Mouse (Mus musculus) limb, embryonic 15.5 days (tissue): ENCODE measurements around the gene Hist1h2bl. TPM values are rescaled to one million over a fixed set of nuclear protein-coding genes. Genes with fewer than 3 reads are reported as not detected.
"Not testable (repeated sequence)": the region's sequence is repeated elsewhere in the genome, so short reads cannot be mapped to it uniquely, and the experiment has no call there.

Experiments
- ATAC-seq: fragments of 200-750 bp; cut with Nextera tagmentation; 2 replicates; pipeline ENCODE4 v1.8.0; 2017; ENCODE audit warnings: low read depth, moderate TSS enrichment; ENCODE audit not compliant: insufficient number of reproducible peaks, low FRiP score, low TSS enrichment
- H3K27ac ChIP-seq: fragments of 300-500 bp; sonication (generic); 2 replicates; pipeline ENCODE4 v1.5.1; 2015; ENCODE audit warnings: moderate library complexity, mild to moderate bottlenecking, inconsistent platforms
- H3K27me3 ChIP-seq: fragments of 300-500 bp; sonication (generic); 2 replicates; pipeline ENCODE4 v1.6.1; 2015; ENCODE audit warnings: inconsistent platforms
- H3K36me3 ChIP-seq: fragments of 300-500 bp; sonication (generic); 2 replicates; pipeline ENCODE4 v1.6.1; 2015; ENCODE audit warnings: inconsistent platforms
- H3K4me1 ChIP-seq: fragments of 300-500 bp; sonication (generic); 2 replicates; pipeline ENCODE4 v1.6.1; 2015; ENCODE audit warnings: inconsistent platforms
- H3K4me2 ChIP-seq: fragments of 300-500 bp; sonication (generic); 2 replicates; pipeline ENCODE4 v1.6.1; 2015; ENCODE audit warnings: mild to moderate bottlenecking, inconsistent platforms
- H3K4me3 ChIP-seq: fragments of 300-500 bp; sonication (generic); 2 replicates; pipeline ENCODE4 v1.5.1; 2015; ENCODE audit warnings: mild to moderate bottlenecking, inconsistent platforms
- H3K9ac ChIP-seq: fragments of 300-500 bp; sonication (generic); 2 replicates; pipeline ENCODE4 v1.6.1; 2015; ENCODE audit warnings: inconsistent platforms
- H3K9me3 ChIP-seq: fragments of 300-500 bp; sonication (generic); 2 replicates; pipeline ENCODE4 v1.6.1; 2016; ENCODE audit warnings: inconsistent platforms
- WGBS: fragments of 180-500 bp; shearing (Covaris S2); methylation state at CpG from one replicate; pipeline ENCODE4 v1.1.7; 2015; 5-methylcytosine and 5-hydroxymethylcytosine counted together
- polyA plus RNA-seq: library from polyadenylated mRNA; unstranded; fragments of >200 nt; fragmentation: Nextera tagmentation; extraction: Ambion mirVana; gene quantifications from 2 replicates; pipeline ENCODE4 v1.2.1, GENCODE M21; 2015

Hist1h2bl gene
- 0.96 and 1.2 TPM in 2 replicates for polyA plus RNA-seq

- Histone ChIP-seq H3K4me3 (peak within 1 kb of the TSS; percentile 44), H3K4me1 (peaks cover 25% of the 10 kb centered on the region), H3K27ac (peak within 1 kb of the TSS; percentile 91), H3K4me2 (peak within 1 kb of the TSS; percentile 69), H3K9ac (peak within 1 kb of the TSS; percentile 47)
- not testable (repeated sequence) for H3K9me3 ChIP-seq, H3K27me3 ChIP-seq, H3K36me3 ChIP-seq
- peak; percentile 94 for ATAC-seq
- WGBS, result under 1% methylated on average over 38 of the region's 50 CpGs
These were observed at the start of gene Hist1h2bl, which contains the start of gene Hist1h2ai for GRCm38 (mm10) chr13:21715864-21716539. Gene Hist1h2bl (minus strand): TSS chr13:21716143. Gene Hist1h2ai (plus strand): TSS chr13:21716422.

GRCm38 (mm10) chr13:21755707-21756106 lies 39.8 kb upstream of the Hist1h2bl start:
- no peak overlapping the region for H3K4me3 ChIP-seq
- peaks cover 13% of the 10 kb centered on the region for H3K4me1 ChIP-seq
- no peak overlapping the region for H3K4me2 ChIP-seq
- 67% methylated on average over 1 of the region's 1 CpGs for WGBS
- H3K9me3 ChIP-seq, result no peaks in the 10 kb centered on the region
- no peaks in the 10 kb centered on the region for H3K27me3 ChIP-seq
- H3K27ac ChIP-seq, result no peak overlapping the region
- no peak overlapping the region for H3K9ac ChIP-seq
- ATAC-seq, result no peak
- H3K36me3 ChIP-seq, result no peaks in the 10 kb centered on the region

- not testable (repeated sequence) for H3K9me3 ChIP-seq, ATAC-seq, H3K27me3 ChIP-seq, H3K36me3 ChIP-seq
- Histone ChIP-seq H3K4me3 (peak overlapping the region; percentile 45), H3K4me1 (peaks cover 15% of the 10 kb centered on the region), H3K27ac (peak overlapping the region; percentile 93), H3K4me2 (peak overlapping the region; percentile 63), H3K9ac (peak overlapping the region; percentile 23; the same call in 1 of the 2 replicates)
- 0% methylated on average over 19 of the region's 26 CpGs for WGBS
These were observed 38.5 kb upstream of the Hist1h2bl start for GRCm38 (mm10) chr13:21754294-21755001.

GRCm38 (mm10) chr13:21753524-21754285 lies 37.8 kb upstream of the Hist1h2bl start, which contains the start of the genes Hist1h2ak and Hist1h2bn:
Gene Hist1h2ak (minus strand): TSS chr13:21753827.
Gene Hist1h2bn (plus strand): TSS chr13:21754123.
- H3K4me1 ChIP-seq, result peaks cover 21% of the 10 kb centered on the region
- 0% methylated on average over 48 of the region's 50 CpGs for WGBS
- H3K4me3 ChIP-seq, result peak within 1 kb of the TSS; percentile 45
- H3K4me2 ChIP-seq, result peak within 1 kb of the TSS; percentile 63
- peak within 1 kb of the TSS; percentile 26; the same call in 1 of the 2 replicates for H3K9ac ChIP-seq
- H3K9me3 ChIP-seq, H3K27me3 ChIP-seq, H3K36me3 ChIP-seq: not testable (repeated sequence)
- peak within 1 kb of the TSS; percentile 93 for H3K27ac ChIP-seq
- ATAC-seq, result peak; percentile 93

GRCm38 (mm10) chr13:21753051-21753523 lies 37.1 kb upstream of the Hist1h2bl start:
- no peaks in the 10 kb centered on the region for H3K9me3 ChIP-seq
- H3K4me3 ChIP-seq, result peak overlapping the region; percentile 45
- peaks cover 23% of the 10 kb centered on the region for H3K4me1 ChIP-seq
- H3K4me2 ChIP-seq, result peak overlapping the region; percentile 63
- ATAC-seq, result peak; percentile 1; the same call in 1 of the 2 replicates
- H3K36me3 ChIP-seq, result no peaks in the 10 kb centered on the region
- peak overlapping the region; percentile 93 for H3K27ac ChIP-seq
- H3K27me3 ChIP-seq, result no peaks in the 10 kb centered on the region
- WGBS, result 1% methylated on average over 10 of the region's 10 CpGs
- peak overlapping the region; percentile 26; the same call in 1 of the 2 replicates for H3K9ac ChIP-seq

GRCm38 (mm10) chr13:21752356-21752755 lies 36.4 kb upstream of the Hist1h2bl start:
- Histone ChIP-seq H3K27me3 (no peaks in the 10 kb centered on the region), H3K27ac (peak overlapping the region; percentile 67), H3K4me2 (no peak overlapping the region), H3K9me3 (no peaks in the 10 kb centered on the region), H3K4me3 (no peak overlapping the region), H3K9ac (no peak overlapping the region), H3K4me1 (peaks cover 23% of the 10 kb centered on the region), H3K36me3 (no peaks in the 10 kb centered on the region)
- 33% methylated on average over 3 of the region's 3 CpGs for WGBS
- ATAC-seq, result no peak

- WGBS, result 73% methylated on average over 3 of the region's 3 CpGs
- ATAC-seq, result no peak
- Histone ChIP-seq H3K27me3 (no peaks in the 10 kb centered on the region), H3K4me1 (peaks cover 23% of the 10 kb centered on the region), H3K27ac (peak overlapping the region; percentile 67), H3K4me2 (no peak overlapping the region), H3K9ac (no peak overlapping the region), H3K9me3 (no peaks in the 10 kb centered on the region), H3K4me3 (no peak overlapping the region), H3K36me3 (no peaks in the 10 kb centered on the region)
These were observed 35.9 kb upstream of the Hist1h2bl start for GRCm38 (mm10) chr13:21751827-21752226.

GRCm38 (mm10) chr13:21751417-21751816 lies 35.5 kb upstream of the Hist1h2bl start:
- Histone ChIP-seq H3K4me1 (peaks cover 23% of the 10 kb centered on the region), H3K27me3 (no peaks in the 10 kb centered on the region), H3K4me2 (no peak overlapping the region), H3K36me3 (no peaks in the 10 kb centered on the region), H3K9ac (no peak overlapping the region), H3K27ac (no peak overlapping the region), H3K4me3 (no peak overlapping the region), H3K9me3 (no peaks in the 10 kb centered on the region)
- no peak for ATAC-seq

- not testable (repeated sequence) for H3K27me3 ChIP-seq, H3K36me3 ChIP-seq, H3K9me3 ChIP-seq
- Histone ChIP-seq H3K4me1 (peaks cover 23% of the 10 kb centered on the region), H3K4me2 (peak within 1 kb of the TSS; percentile 53), H3K9ac (peak within 1 kb of the TSS; percentile 23), H3K27ac (peak within 1 kb of the TSS; percentile 94), H3K4me3 (peak within 1 kb of the TSS; percentile 47)
- WGBS, result under 1% methylated on average over 45 of the region's 56 CpGs
- ATAC-seq, result peak; percentile 81
These were observed 34.4 kb upstream of the Hist1h2bl start, which contains the start of gene Hist1h4k for GRCm38 (mm10) chr13:21750159-21751017. Gene Hist1h4k (minus strand): TSS chr13:21750505.

GRCm38 (mm10) chr13:21749387-21750158 lies 33.6 kb upstream of the Hist1h2bl start:
- Histone ChIP-seq H3K4me1 (peaks cover 20% of the 10 kb centered on the region), H3K4me2 (peak overlapping the region; percentile 53), H3K27ac (peak overlapping the region; percentile 94), H3K4me3 (peak overlapping the region; percentile 47), H3K9me3 (no peaks in the 10 kb centered on the region), H3K36me3 (no peaks in the 10 kb centered on the region), H3K9ac (peak overlapping the region; percentile 23), H3K27me3 (no peaks in the 10 kb centered on the region)
- no peak for ATAC-seq
- WGBS, result 6% methylated on average over 5 of the region's 5 CpGs
